Mouse (Mus musculus) liver, embryonic 12.5 days (tissue): ENCODE results near the gene Gm21885. TPM values are rescaled to one million over a fixed set of nuclear protein-coding genes. Genes with fewer than 3 reads are reported as not detected.

Experiments
- ATAC-seq: fragments of 200-750 bp; cut with Nextera tagmentation; 2 replicates; pipeline ENCODE4 v1.8.0; 2017; ENCODE audit warnings: moderate number of reproducible peaks, mild to moderate bottlenecking, moderate library complexity
- H3K27ac ChIP-seq: fragments of 300-500 bp; sonication (generic); 2 replicates; pipeline ENCODE4 v1.5.1; 2016; ENCODE audit warnings: mild to moderate bottlenecking
- H3K27me3 ChIP-seq: fragments of 300-500 bp; sonication (generic); replicated peaks from 2 replicates; pipeline ENCODE4 v1.6.1; 2016; ENCODE audit warnings: mild to moderate bottlenecking, moderate library complexity
- H3K36me3 ChIP-seq: fragments of 300-500 bp; sonication (generic); 2 replicates; pipeline ENCODE4 v1.6.1; 2016; ENCODE audit warnings: mild to moderate bottlenecking, moderate library complexity
- H3K4me1 ChIP-seq: fragments of 300-500 bp; sonication (generic); 2 replicates; pipeline ENCODE4 v1.6.1; 2016
- H3K4me2 ChIP-seq: fragments of 300-500 bp; sonication (generic); 2 replicates; pipeline ENCODE4 v1.6.1; 2016; ENCODE audit warnings: mild to moderate bottlenecking, moderate library complexity
- H3K4me3 ChIP-seq: fragments of 300-500 bp; sonication (generic); 2 replicates; pipeline ENCODE4 v1.5.1; 2016; ENCODE audit warnings: mild to moderate bottlenecking, moderate library complexity
- H3K9ac ChIP-seq: fragments of 300-500 bp; sonication (generic); 2 replicates; pipeline ENCODE4 v1.6.1; 2016; ENCODE audit warnings: mild to moderate bottlenecking, moderate library complexity
- H3K9me3 ChIP-seq: fragments of 300-500 bp; sonication (generic); replicated peaks from 2 replicates; pipeline ENCODE4 v1.6.1; 2016; ENCODE audit warnings: mild to moderate bottlenecking, moderate library complexity
- WGBS: fragments of 180-500 bp; shearing (Covaris S2); methylation state at CpG from one replicate; pipeline ENCODE4 v1.1.7; 2016; ENCODE audit not compliant: insufficient replicate concordance; 5-methylcytosine and 5-hydroxymethylcytosine counted together
- polyA plus RNA-seq: library from polyadenylated mRNA; unstranded; fragments of >200 nt; fragmentation: Nextera tagmentation; extraction: Ambion mirVana; gene quantifications from 2 replicates; pipeline ENCODE4 v1.2.1, GENCODE M21; 2016

Gene Gm21885
- polyA plus RNA-seq, 1 experiment from 2014 or later: not detected

DNA sequence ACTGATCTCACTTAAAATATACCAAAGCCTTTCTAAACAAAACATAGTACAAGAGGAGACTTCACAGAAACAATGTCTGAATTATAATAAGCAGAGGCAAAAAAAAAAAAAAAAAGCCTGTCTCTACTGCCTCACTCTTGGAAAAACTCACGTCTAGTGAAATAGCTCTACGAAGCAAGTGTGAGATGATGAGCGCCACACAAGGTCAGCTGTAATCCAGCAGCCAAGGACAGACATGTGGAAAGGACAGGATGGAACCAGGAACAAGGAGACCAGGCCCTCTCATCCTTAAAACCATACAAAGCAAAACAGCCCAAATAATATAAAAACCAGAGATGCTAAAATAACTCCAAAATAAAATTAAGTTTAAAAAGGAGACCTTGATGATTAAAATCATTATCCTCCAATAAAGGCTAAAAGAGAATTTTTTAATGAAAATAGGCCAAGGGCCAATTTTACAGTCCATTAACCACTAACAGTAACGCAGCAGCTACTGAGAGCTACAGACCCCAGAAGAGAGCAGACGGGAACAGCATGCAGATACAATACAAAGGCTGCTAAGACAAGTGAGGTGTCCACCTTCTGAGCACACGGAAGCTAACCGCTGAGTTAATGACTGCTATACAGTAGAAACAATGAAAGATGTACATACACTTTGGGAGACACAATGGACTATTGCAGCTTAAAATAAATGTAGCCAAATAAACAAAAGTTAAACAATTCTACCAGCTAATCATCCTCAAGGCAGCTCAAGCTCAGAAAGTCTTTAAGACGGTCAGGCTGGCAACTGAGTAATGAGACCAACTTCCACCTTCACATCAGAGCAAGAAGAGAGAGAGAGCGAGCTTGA lies 13.5 kb downstream of the Gm21885 start:
- no peak overlapping the region for H3K4me3 ChIP-seq
- H3K36me3 ChIP-seq: peaks cover 97% of the 10 kb centered on the region
- WGBS: 88% methylated on average over 9 of the region's 9 CpGs
- no peaks in the 10 kb centered on the region for H3K27me3 ChIP-seq
- H3K27ac ChIP-seq: no peak overlapping the region
- no peak for ATAC-seq
- no peaks in the 10 kb centered on the region for H3K9me3 ChIP-seq
- no peak overlapping the region for H3K9ac ChIP-seq
- peaks cover 22% of the 10 kb centered on the region for H3K4me1 ChIP-seq
- no peak overlapping the region for H3K4me2 ChIP-seq

GRCm38 (mm10) chr11:94312733-94313132 lies 31.1 kb downstream of the Gm21885 start:
- H3K36me3 ChIP-seq: peaks cover 59% of the 10 kb centered on the region
- no peak overlapping the region for H3K4me2 ChIP-seq
- peaks cover 72% of the 10 kb centered on the region for H3K4me1 ChIP-seq
- ATAC-seq: no peak
- no peaks in the 10 kb centered on the region for H3K27me3 ChIP-seq
- WGBS: 76% methylated on average over 1 of the region's 1 CpGs
- no peak overlapping the region for H3K9ac ChIP-seq
- no peak overlapping the region for H3K27ac ChIP-seq
- no peaks in the 10 kb centered on the region for H3K9me3 ChIP-seq
- no peak overlapping the region for H3K4me3 ChIP-seq

GRCm38 (mm10) chr11:94314098-94314652 lies 32.5 kb downstream of the Gm21885 start:
- H3K4me3 ChIP-seq: no peak overlapping the region
- H3K27me3 ChIP-seq: no peaks in the 10 kb centered on the region
- peak; percentile 47 for ATAC-seq
- no peaks in the 10 kb centered on the region for H3K9me3 ChIP-seq
- WGBS: 18% methylated on average over 2 of the region's 2 CpGs
- peak overlapping the region; percentile 49 for H3K27ac ChIP-seq
- H3K9ac ChIP-seq: peak overlapping the region; percentile 20; the same call in 1 of the 2 replicates
- H3K4me1 ChIP-seq: peaks cover 85% of the 10 kb centered on the region
- peak overlapping the region; percentile 34 for H3K4me2 ChIP-seq
- peaks cover 57% of the 10 kb centered on the region for H3K36me3 ChIP-seq

DNA sequence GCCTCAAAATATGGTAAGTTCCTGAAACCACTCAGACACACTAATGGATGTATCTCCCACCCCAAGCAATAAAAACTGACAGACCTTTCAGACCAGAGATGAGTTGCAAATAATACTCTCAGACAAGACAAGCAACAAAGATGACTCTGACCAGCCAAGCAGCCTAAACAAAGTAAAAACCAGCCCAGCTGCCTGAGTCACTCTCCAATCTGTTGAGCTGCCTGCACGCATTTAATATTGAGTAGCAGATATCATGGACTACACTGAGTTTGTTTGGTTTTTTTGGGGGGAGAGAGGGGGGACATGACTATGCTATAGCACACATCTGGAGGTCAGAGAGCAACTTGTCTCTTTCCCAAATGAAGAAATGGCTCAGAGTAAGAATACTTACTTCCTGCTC lies 33.6 kb downstream of the Gm21885 start:
- Histone ChIP-seq H3K4me2 (peak overlapping the region; percentile 34), H3K4me1 (peaks cover 97% of the 10 kb centered on the region)
- WGBS: 32% methylated on average over 1 of the region's 1 CpGs

GRCm38 (mm10) chr11:94316528-94316927 lies 34.9 kb downstream of the Gm21885 start:
- no peaks in the 10 kb centered on the region for H3K27me3 ChIP-seq
- H3K27ac ChIP-seq: peak overlapping the region; percentile 43
- 59% methylated on average over 2 of the region's 2 CpGs for WGBS
- H3K36me3 ChIP-seq: peaks cover 50% of the 10 kb centered on the region
- H3K4me1 ChIP-seq: peaks cover 88% of the 10 kb centered on the region
- peak overlapping the region; percentile 82 for H3K4me2 ChIP-seq
- peak overlapping the region; percentile 10; the same call in 1 of the 2 replicates for H3K4me3 ChIP-seq
- no peak for ATAC-seq
- no peak overlapping the region; the same call in 1 of the 2 replicates for H3K9ac ChIP-seq
- H3K9me3 ChIP-seq: no peaks in the 10 kb centered on the region

More for the DNA sequence above, 33.6 kb downstream of the Gm21885 start:
- H3K9me3 ChIP-seq: no peaks in the 10 kb centered on the region
- no peak for ATAC-seq
- H3K4me3 ChIP-seq: no peak overlapping the region
- H3K27me3 ChIP-seq: no peaks in the 10 kb centered on the region
- peak overlapping the region; percentile 52 for H3K27ac ChIP-seq
- H3K36me3 ChIP-seq: peaks cover 58% of the 10 kb centered on the region
- H3K9ac ChIP-seq: 0 out of 2 replicates have a peak overlapping the region, but pooled peaks have one; percentile 10

DNA sequence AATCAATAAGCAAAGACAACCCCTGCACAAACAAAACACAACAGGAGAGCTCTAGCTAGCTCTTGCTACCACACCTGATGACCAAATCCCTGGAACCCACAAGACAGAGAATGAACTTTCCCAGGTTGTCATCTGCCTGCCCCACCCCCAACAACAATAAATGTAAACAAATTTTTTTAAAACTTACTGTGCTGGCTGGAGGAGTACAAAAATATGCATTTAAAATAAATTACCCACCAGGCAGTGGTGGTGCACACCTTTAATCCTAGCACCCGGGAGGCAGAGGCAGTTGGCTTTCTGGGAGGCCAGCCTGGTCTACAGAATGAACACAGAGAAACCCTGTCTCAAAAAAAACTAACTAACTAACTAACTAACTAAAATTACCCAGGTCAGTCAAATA lies 35.3 kb downstream of the Gm21885 start:
- peaks cover 84% of the 10 kb centered on the region for H3K4me1 ChIP-seq

GRCm38 (mm10) chr11:94317515-94317914 lies 35.8 kb downstream of the Gm21885 start:
- Histone ChIP-seq H3K27me3 (no peaks in the 10 kb centered on the region), H3K9me3 (no peaks in the 10 kb centered on the region), H3K9ac (peak overlapping the region; percentile 43; the same call in 1 of the 2 replicates), H3K27ac (peak overlapping the region; percentile 43; the same call in 1 of the 2 replicates), H3K4me1 (peaks cover 84% of the 10 kb centered on the region), H3K4me2 (peak overlapping the region; percentile 82), H3K36me3 (peaks cover 50% of the 10 kb centered on the region), H3K4me3 (peak overlapping the region; percentile 16; the same call in 1 of the 2 replicates)
- ATAC-seq: no peak
- 58% methylated on average over 4 of the region's 4 CpGs for WGBS

More for the DNA sequence above, 35.3 kb downstream of the Gm21885 start:
- 70% methylated on average over 1 of the region's 1 CpGs for WGBS
- Histone ChIP-seq H3K36me3 (peaks cover 50% of the 10 kb centered on the region), H3K9me3 (no peaks in the 10 kb centered on the region), H3K27me3 (no peaks in the 10 kb centered on the region), H3K4me3 (peak overlapping the region; percentile 10; the same call in 1 of the 2 replicates), H3K27ac (peak overlapping the region; percentile 43; the same call in 1 of the 2 replicates), H3K4me2 (peak overlapping the region; percentile 82), H3K9ac (0 out of 2 replicates have a peak overlapping the region, but pooled peaks have one; percentile 43)
- ATAC-seq: no peak

DNA sequence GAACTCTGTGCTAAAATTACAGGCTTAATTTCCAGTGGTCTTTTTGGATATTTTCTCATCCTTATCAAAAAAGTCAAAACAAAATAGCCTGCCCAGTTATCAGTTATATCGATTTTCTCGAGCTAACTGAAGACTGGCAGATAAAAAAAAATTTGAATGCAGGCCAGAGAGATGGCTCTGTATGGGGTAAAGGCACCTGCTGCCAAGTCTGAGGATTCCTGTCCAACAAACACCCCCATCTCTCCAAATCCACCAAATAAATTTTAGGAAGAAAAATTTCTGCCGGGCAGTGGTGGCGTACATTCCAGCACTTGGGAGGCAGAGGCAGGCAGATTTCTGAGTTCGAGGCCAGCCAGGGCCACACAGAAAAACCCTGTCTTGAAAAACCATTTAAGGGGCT lies 36.4 kb downstream of the Gm21885 start:
- Histone ChIP-seq H3K9me3 (no peaks in the 10 kb centered on the region), H3K4me3 (peak overlapping the region; percentile 16), H3K4me2 (peak overlapping the region; percentile 82), H3K36me3 (peaks cover 45% of the 10 kb centered on the region), H3K27me3 (no peaks in the 10 kb centered on the region), H3K9ac (peak overlapping the region; percentile 43; the same call in 1 of the 2 replicates), H3K27ac (peak overlapping the region; percentile 23; the same call in 1 of the 2 replicates), H3K4me1 (peaks cover 84% of the 10 kb centered on the region)
- 51% methylated on average over 5 of the region's 5 CpGs for WGBS
- no peak for ATAC-seq

- peaks cover 58% of the 10 kb centered on the region for H3K4me1 ChIP-seq
- peak overlapping the region; percentile 87 for H3K4me3 ChIP-seq
- H3K9ac ChIP-seq: peak overlapping the region; percentile 99
- H3K36me3 ChIP-seq: peaks cover 38% of the 10 kb centered on the region
- H3K27ac ChIP-seq: peak overlapping the region; percentile 97
- no peaks in the 10 kb centered on the region for H3K9me3 ChIP-seq
- WGBS: under 1% methylated on average over 67 of the region's 67 CpGs
- peak; percentile 67 for ATAC-seq
- peak overlapping the region; percentile 82 for H3K4me2 ChIP-seq
- H3K27me3 ChIP-seq: no peaks in the 10 kb centered on the region; the same call in 1 of the 2 replicates
Measured at GRCm38 (mm10) chr11:94320969-94321930, 39.6 kb downstream of the Gm21885 start.

DNA sequence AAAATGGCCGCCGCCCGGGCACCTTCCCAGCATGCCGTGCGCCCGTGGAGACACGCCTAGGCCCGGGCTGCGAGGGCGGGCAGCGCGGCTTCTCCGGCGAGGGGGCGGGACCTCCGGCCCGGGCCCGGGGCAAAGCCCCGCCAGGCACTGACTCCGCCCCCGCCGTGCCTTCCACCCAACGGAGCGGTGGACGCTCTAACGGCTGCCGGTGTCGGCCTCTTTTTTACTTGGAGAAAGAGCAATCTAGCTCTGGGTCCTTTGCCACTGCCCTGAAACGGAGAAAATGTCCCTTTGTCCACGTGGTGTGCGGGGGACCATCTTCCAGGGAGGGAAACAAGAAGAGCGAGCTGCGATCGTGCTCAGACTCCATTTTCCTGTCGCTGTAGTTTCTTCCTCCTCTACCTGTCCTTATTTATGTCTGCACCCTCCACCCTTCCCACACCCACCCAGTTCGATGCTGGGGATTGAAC lies 40.3 kb downstream of the Gm21885 start, which contains the start of gene Luc7l3:
Gene Luc7l3, minus strand, starts transcription at position 58 of the 470 bp plus-strand sequence.
- Histone ChIP-seq H3K9me3 (no peaks in the 10 kb centered on the region), H3K4me1 (peaks cover 58% of the 10 kb centered on the region), H3K27me3 (peaks cover 6% of the 10 kb centered on the region), H3K4me2 (peak within 1 kb of the TSS; percentile 82), H3K36me3 (peaks cover 31% of the 10 kb centered on the region), H3K4me3 (peak within 1 kb of the TSS; percentile 87), H3K9ac (peak within 1 kb of the TSS; percentile 99), H3K27ac (peak within 1 kb of the TSS; percentile 97)
- ATAC-seq: peak; percentile 94
- under 1% methylated on average over 36 of the region's 36 CpGs for WGBS

DNA sequence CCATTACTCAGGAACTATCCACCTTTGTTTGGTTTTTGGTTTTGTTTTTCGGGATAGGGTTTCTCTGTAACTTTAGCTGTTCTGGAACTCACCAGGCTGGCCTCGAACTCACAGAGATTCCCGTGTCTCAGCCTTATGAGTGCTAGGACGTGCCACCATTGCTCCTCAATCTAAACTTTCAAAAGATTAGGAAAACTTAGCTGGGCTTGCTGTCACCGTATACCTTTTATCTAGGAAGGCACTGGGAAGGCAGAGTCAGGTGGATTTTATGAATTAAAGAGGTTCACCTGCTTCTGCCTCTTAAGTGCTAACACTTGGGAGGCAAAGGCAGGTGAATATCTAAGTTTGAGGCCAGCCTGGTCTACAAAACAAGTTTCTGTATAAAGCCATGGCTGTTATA lies 41.0 kb downstream of the Gm21885 start:
- Histone ChIP-seq H3K4me1 (peaks cover 56% of the 10 kb centered on the region), H3K4me3 (peak overlapping the region; percentile 87)

More for the DNA sequence above, 41.0 kb downstream of the Gm21885 start:
- peak overlapping the region; percentile 82 for H3K4me2 ChIP-seq
- peaks cover 6% of the 10 kb centered on the region for H3K27me3 ChIP-seq
- peak overlapping the region; percentile 97 for H3K27ac ChIP-seq
- ATAC-seq: no peak
- 35% methylated on average over 5 of the region's 5 CpGs for WGBS
- H3K9ac ChIP-seq: peak overlapping the region; percentile 99
- H3K36me3 ChIP-seq: peaks cover 24% of the 10 kb centered on the region
- no peaks in the 10 kb centered on the region for H3K9me3 ChIP-seq
